Mouse (Mus musculus) C2C12 (cell line): ENCODE data around the gene Fam163b.

Source experiments
- CEBPB ChIP-seq: IDR thresholded peaks from one replicate; pipeline ENCODE4 v1.6.1; 2011; ENCODE audit warnings: low read depth, mild to moderate bottlenecking, control low read depth, moderate library complexity
- CTCF ChIP-seq: IDR thresholded peaks from one replicate; pipeline ENCODE4 v1.5.1; 2011; ENCODE audit not compliant: control insufficient read depth, insufficient read depth, insufficient read length
- FOSL1 ChIP-seq: IDR thresholded peaks from one replicate; pipeline ENCODE4 v1.8.0; 2011; ENCODE audit warnings: mild to moderate bottlenecking, low read length; ENCODE audit not compliant: poor library complexity, insufficient read depth, severe bottlenecking
- MAX ChIP-seq: IDR thresholded peaks from one replicate; pipeline ENCODE4 v1.6.1; 2011; ENCODE audit warnings: mild to moderate bottlenecking, control low read depth
- MYOD1 ChIP-seq: IDR thresholded peaks from one replicate; pipeline ENCODE4 v1.6.1; 2011; ENCODE audit warnings: low read depth; ENCODE audit not compliant: control insufficient read depth, insufficient read length
- MYOG ChIP-seq: IDR thresholded peaks from one replicate; pipeline ENCODE4 v1.6.1; 2011; ENCODE audit not compliant: control insufficient read depth, insufficient read length; ENCODE audit errors: extremely low read depth
- USF1 ChIP-seq: IDR thresholded peaks from one replicate; pipeline ENCODE4 v1.6.1; 2011; ENCODE audit warnings: low read depth, mild to moderate bottlenecking, control low read depth, moderate library complexity

DNA sequence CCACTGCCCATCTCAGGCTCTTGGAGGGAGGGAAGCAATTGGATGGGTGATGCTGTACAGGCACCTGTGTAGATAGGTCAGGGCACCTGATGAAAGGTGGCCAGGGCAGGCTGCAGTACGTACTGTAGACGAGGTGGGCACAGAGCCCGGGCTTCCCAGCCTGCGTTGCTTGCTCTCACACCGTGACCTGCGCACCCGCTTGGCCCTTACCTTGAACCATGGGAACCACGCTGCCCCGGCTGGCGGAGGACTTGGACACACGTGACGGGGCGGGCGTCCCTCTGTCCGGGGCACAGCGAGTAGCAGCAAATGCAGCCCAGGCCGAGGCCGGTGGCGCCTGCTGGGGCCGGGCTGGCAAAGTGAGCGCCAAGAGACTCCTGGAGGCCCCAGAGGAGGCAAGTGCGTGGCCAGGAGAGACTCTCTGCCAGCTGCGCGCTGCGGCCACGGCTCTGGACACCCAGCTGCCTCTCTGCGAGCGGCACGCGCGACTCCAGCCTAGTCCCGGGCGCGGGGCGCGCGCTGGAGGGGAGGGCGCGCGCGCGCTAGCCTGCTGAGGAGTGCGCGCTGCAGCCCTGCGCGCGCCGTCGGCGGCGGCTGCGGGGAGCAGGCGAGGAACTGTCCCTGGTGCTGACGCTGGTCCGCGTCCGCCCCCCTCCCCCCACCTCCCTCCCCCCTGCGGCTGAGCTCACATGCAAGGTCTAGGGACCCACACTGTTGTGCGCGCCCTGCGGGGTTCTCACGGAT is at the start of gene Fam163b:
- no peak for TF ChIP-seq CTCF
- TF ChIP-seq CEBPB, result no peak
- no peak for TF ChIP-seq MYOD1
- no peak for TF ChIP-seq MAX
- no peak for TF ChIP-seq USF1
- TF ChIP-seq FOSL1, result no peak
- TF ChIP-seq MYOG, result no peak
